Mouse (Mus musculus): ENCODE measurements around the gene B3gnt9.
A peak's percentile ranks its signal among the peaks of the same experiment; 100 is the strongest.

Gene B3gnt9

DNA sequence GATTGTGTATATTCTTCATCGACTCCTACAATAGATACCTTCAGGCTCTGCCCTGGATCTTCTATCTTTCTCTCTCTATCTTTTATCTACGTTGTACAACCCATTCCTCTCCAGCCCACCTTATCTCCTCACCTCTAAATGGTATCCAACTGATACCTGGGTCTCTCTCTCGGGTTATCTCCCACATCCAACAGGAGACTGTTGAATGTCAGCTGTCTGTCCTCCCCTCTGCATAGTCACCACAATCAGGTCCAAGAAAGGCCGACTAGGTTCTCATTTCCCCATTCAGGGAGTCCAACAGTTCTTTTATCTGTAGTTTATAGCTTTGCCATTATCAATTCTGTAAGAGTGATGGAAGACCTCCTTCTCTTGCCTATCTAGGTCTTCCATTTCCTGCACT, 27.3 kb upstream of the B3gnt9 start:
- DNase-seq (ENCODE audit: low read depth, low spot score): no peak

DNA sequence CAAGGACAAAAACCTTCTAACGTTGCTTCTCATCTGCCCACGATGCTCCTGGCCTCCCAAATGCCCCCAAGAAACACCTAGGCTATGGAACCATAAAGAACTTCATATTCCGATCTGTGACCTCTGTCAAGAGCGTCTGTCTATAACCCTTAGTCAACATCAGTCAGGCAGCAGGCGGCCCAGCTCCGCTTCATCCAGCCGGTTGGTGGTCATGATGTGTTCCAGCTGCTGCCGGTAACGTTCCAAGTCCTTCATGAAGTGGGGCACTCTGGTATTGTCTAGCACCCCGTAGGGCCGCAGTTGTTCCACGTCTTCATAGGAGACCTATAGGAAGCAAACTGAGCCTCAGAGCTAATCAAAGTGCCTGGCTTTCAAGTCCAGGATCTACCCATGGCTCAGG, 26.9 kb upstream of the B3gnt9 start:
- DNase-seq (ENCODE audit: low read depth, low spot score): no peak

- no peak for DNase-seq (ENCODE audit: low read depth, low spot score)
Observed at GRCm38 (mm10) chr8:105280567-105280966, 25.6 kb upstream of the B3gnt9 start.

GRCm38 (mm10) chr8:105278911-105279334, 24.0 kb upstream of the B3gnt9 start:
- DNase-seq (ENCODE audit: low read depth, low spot score): no peak

DNA sequence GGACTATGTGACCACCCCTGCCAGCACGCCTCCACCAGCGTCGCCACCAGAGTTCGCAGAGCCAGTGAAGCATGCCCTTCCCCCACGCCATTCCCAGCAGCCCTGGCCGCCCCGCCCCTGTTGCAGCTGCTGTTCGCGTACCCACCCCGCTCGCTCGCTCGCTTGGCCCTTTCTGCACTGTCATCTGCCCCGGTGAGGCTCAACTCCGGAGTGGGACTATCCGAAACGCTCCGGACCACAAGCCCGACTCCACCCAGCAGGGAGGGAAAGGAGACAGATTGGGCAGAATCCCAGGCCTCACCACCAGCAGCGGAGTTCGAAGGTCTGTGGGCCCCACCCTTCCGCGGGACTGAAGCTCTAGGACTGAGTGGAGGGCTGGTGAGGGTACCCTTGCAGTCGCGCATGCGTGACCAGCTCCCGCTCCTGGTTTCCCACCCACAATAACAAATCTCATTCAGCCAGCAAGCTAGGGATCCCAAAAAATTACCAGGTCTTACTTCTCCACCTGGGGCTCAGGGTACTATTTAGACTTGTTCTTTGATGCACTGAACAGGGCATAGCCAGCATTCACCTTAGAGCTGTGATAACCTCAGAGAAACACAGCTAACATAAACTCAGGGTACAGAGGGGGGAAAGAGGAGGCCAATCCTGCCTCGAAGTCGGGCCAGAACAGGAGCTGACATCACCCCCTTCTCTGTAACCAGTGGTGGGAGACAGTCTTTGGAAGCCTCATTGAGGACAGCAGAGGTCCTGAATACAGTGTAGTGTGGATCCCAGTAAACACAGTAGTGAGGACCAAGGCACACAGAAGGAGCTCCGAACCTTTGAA, 21.6 kb upstream of the B3gnt9 start:
- no peak for DNase-seq (ENCODE audit: low read depth, low spot score)

- DNase-seq (ENCODE audit: low read depth, low spot score): no peak
Observed at GRCm38 (mm10) chr8:105275840-105276239, 20.9 kb upstream of the B3gnt9 start, which contains the start of gene Nol3. Gene Nol3, plus strand, starts transcription at chr8:105276140.

DNA sequence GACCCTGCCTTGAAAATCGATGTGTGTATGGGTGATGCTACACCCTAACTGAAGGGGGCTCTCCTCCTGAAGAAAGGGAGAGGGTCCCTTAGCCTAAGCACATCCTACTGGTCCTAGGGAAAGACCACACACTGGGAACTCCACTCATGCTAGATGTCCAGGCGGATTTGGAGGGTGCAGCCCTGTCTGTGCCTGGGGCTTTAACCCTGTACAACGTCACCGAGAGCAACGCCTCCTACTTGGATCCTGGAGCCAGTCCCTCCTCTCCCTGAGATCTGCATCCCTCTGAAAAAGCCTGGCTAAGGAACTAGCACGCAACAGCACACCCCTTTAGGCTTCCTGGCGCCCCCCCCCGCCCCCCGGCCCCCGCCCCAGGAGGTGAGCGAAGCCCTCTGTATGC, 20.4 kb upstream of the B3gnt9 start:
- no peak for DNase-seq (ENCODE audit: low read depth, low spot score)

GRCm38 (mm10) chr8:105270916-105271186, 15.9 kb upstream of the B3gnt9 start:
- no peak for DNase-seq (ENCODE audit: low read depth, low spot score)

- no peak for DNase-seq (ENCODE audit: low read depth, low spot score)
Observed at GRCm38 (mm10) chr8:105270101-105270915, 15.4 kb upstream of the B3gnt9 start.

DNA sequence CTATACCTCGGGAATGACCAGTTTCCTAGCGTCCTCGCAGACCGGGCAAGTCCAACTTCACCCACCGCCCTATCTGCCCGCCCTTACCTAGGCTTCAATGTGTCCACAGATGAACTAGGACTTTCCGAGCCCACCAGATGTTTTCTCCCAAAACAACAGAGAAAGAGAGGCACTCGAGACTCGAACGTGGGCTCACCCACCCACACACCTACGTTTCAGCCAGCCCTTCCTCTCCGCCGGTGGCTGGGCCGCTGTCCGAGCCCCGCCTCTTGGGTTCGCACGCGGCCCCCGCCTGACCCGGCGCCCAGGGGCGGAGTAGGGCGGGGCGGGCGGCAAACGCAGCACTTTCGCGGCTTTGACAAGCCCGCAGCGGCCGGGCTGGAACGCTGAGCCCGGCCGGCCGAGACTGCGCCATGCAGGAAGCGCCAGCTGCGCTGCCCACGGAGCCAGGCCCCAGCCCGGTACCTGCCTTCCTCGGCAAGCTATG, 14.6 kb upstream of the B3gnt9 start, which contains the start of gene Hsf4:
TSS of gene Hsf4 (plus strand) at position 341 of the 487 bp plus-strand sequence.
- DNase-seq (ENCODE audit: low read depth, low spot score): no peak

DNA sequence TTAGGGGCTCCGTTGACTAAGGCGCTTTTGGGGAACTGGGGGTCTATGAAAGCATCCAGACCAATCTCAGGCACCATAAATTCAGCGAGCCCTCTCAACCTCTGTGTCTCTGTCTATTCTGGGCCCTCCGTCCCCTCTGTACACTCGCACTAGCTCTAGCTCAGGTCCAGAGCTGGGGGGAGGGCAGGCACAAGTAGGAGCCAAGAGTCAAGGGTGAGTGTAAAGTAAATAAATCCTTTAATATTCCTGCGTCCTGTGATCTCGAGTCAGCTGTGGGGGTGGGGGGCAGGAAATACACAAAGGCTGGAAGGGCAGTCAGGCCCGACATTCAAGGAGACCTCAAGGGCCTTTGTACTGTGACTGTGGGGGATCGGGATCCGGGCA, 14.1 kb upstream of the B3gnt9 start:
- DNase-seq (ENCODE audit: low read depth, low spot score): no peak

- DNase-seq (ENCODE audit: low read depth, low spot score): peak; percentile 86
Observed at GRCm38 (mm10) chr8:105268342-105269074, 13.6 kb upstream of the B3gnt9 start.

DNA sequence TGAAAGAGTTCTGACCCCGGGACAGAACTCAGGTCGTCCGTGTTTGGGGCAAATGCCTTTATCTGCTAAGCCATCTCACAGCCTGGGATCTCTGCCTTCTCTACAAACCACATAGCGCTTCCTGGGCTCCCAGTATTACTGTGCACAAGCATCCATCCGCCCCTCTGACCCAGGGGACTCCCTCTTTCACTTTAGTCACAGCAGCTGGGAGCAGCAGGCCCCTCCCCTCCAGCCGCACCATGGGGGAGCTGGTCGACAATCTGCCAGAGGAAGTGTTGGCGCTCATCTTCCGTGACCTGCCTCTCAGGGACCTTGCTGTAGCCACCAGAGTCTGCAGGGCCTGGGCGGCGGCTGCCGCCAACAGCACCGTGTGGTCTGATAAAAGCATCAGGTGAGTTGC, 11.8 kb upstream of the B3gnt9 start:
- no peak for DNase-seq (ENCODE audit: low read depth, low spot score)

- no peak for DNase-seq (ENCODE audit: low read depth, low spot score)
Observed at GRCm38 (mm10) chr8:105265128-105265527, 10.2 kb upstream of the B3gnt9 start.

GRCm38 (mm10) chr8:105264024-105264982, 9.3 kb upstream of the B3gnt9 start, which contains the start of the genes Tradd and Fbxl8:
Gene Tradd, minus strand, starts transcription at chr8:105264609.
Gene Fbxl8, plus strand, starts transcription at chr8:105264648.
- no peak for DNase-seq (ENCODE audit: low read depth, low spot score)

GRCm38 (mm10) chr8:105263244-105263912, 8.4 kb upstream of the B3gnt9 start:
- no peak for DNase-seq (ENCODE audit: low read depth, low spot score)

DNA sequence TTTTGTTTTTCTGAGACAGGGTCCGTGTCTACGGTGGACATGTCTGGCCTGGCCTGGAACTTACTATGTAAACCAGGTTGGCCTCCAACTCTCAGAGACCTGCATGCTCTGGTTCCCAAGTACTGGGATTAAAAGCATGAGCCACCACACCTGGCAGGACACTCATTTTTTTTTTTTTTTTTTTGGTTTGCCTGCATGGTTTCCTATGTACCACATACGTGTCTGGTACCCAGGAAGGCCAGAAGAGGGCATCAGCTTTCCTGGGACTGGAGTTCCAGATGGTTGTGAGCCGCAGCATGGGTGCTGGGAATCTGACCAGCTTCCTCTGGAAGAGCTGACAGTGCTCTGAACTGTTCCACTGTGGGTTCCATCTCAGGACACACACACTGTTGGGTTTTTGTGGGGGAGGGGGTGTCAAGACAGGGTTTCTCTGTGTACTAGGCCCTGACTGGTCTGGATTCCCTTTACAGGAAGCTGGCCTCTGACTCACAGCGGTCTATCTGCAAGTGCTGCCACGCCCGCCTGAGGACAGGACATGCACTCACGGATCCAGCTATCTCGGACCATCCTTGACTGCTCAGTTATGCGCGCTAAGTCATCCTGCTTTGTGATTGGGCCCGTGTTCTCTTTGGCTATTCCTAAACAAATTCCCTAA, 6.5 kb upstream of the B3gnt9 start:
- no peak for DNase-seq (ENCODE audit: low read depth, low spot score)

DNA sequence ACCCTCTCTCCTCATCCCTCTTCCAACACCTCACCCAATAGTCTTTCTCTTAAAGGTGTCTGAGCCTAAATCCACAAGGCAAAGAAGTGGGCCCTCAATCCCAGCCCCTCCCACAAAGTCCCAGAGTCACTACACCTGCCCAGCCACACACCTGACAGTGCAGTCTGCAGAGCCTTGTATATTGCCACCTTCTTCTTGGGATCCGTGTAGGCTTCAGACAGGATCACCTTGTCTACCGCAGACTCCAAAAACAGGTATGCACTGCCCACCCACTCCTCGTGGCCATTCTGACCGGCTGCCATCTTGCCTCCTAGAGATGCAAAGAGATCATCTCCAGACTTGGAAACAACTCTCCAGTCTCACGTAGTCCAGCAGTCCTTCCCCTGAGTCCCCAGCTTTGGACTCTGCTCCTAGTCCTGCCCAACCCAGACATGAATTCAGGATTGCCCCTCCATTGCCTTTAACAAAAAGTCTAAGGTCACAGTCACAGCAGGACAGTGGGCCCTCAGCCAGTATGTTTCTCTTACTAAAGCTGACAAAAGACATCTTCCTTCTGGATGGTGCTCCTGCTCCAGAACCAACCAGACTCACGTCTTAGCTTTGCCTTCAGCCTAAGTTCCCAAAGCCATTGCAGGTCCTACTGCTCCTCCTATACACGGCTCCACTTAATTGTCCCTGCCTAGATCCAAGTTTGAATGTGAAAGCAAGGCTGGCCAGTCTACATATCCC, 5.6 kb upstream of the B3gnt9 start:
- no peak for DNase-seq (ENCODE audit: low read depth, low spot score)

GRCm38 (mm10) chr8:105259721-105260320, 4.9 kb upstream of the B3gnt9 start:
- no peak for DNase-seq (ENCODE audit: low read depth, low spot score)
